Mouse (Mus musculus) midbrain, postnatal 0 days (tissue): Measurements from ENCODE around the gene Serinc3. TPM values are rescaled to one million over a fixed set of nuclear protein-coding genes. Genes with fewer than 3 reads are reported as not detected.
A peak's percentile ranks its signal among the peaks of the same experiment; 100 is the strongest.

Experiments
- ATAC-seq: fragments of 200-750 bp; cut with Nextera tagmentation; 2 replicates; pipeline ENCODE4 v1.8.0; 2017; ENCODE audit warnings: moderate number of reproducible peaks, mild to moderate bottlenecking, moderate TSS enrichment, moderate library complexity; ENCODE audit not compliant: low FRiP score
- DNase-seq: peaks from one replicate; pipeline ENCODE4 v3.0.0-alpha.2; 2015; ENCODE audit warnings: low spot score
- H3K27ac ChIP-seq: fragments of 300-500 bp; sonication (generic); 2 replicates; pipeline ENCODE4 v1.5.1; 2014; ENCODE audit warnings: low read depth, mild to moderate bottlenecking, low read length, mixed read lengths
- H3K27me3 ChIP-seq: fragments of 300-500 bp; sonication (generic); 2 replicates; pipeline ENCODE4 v1.6.1; 2014; ENCODE audit warnings: low read length, control low read depth, mixed read lengths; ENCODE audit not compliant: insufficient read depth
- H3K36me3 ChIP-seq: fragments of 300-500 bp; sonication (generic); 2 replicates; pipeline ENCODE4 v1.6.1; 2014; ENCODE audit warnings: low read length, control low read depth, mixed read lengths; ENCODE audit not compliant: insufficient read depth
- H3K4me1 ChIP-seq: fragments of 300-500 bp; sonication (generic); 2 replicates; pipeline ENCODE4 v1.6.1; 2014; ENCODE audit warnings: mild to moderate bottlenecking, control low read depth, antibody characterized with exemption, low read length, mixed read lengths; ENCODE audit not compliant: insufficient read depth
- H3K4me2 ChIP-seq: fragments of 300-500 bp; sonication (generic); 2 replicates; pipeline ENCODE4 v1.6.1; 2014; ENCODE audit warnings: low read depth, mild to moderate bottlenecking, low read length, mixed read lengths; ENCODE audit not compliant: poor library complexity, severe bottlenecking
- H3K4me3 ChIP-seq: fragments of 300-500 bp; sonication (generic); 2 replicates; pipeline ENCODE4 v1.5.1; 2014; ENCODE audit warnings: low read depth, mild to moderate bottlenecking, low read length, moderate library complexity
- H3K9ac ChIP-seq: fragments of 300-500 bp; sonication (generic); replicated peaks from 2 replicates; pipeline ENCODE4 v1.6.1; 2014; ENCODE audit warnings: mild to moderate bottlenecking, low read length, moderate library complexity, mixed read lengths; ENCODE audit not compliant: poor library complexity, severe bottlenecking
- H3K9me3 ChIP-seq: fragments of 300-500 bp; sonication (generic); 2 replicates; pipeline ENCODE4 v1.6.1; 2016; ENCODE audit warnings: low read length, control low read depth
- CTCF ChIP-seq: IDR thresholded peaks from 2 replicates; pipeline ENCODE4 v1.5.1; 2016; ENCODE audit warnings: antibody characterized with exemption, mild to moderate bottlenecking
- WGBS: fragments of 180-500 bp; shearing (Covaris S2); extraction: QIAGEN DNeasy Blood & Tissue Kit; methylation state at CpG from one replicate; pipeline ENCODE4 v1.1.7; 2014; 5-methylcytosine and 5-hydroxymethylcytosine counted together
- polyA plus RNA-seq: library from polyadenylated mRNA; unstranded; fragments of >200 nt; fragmentation: Nextera tagmentation; extraction: Ambion mirVana; gene quantifications from 2 replicates; pipeline ENCODE4 v1.2.1, GENCODE M21; 2015
- total RNA-seq: library from RNA; depleted of rRNA; stranded (reverse); fragments of >200 nt; gene quantifications from 2 replicates; pipeline ENCODE4 v1.2.3, GENCODE M21; 2014

The Serinc3 gene
- total and polyA plus RNA-seq, 2 experiments from 2014 or later, result 35.9 to 96.1 TPM

DNA sequence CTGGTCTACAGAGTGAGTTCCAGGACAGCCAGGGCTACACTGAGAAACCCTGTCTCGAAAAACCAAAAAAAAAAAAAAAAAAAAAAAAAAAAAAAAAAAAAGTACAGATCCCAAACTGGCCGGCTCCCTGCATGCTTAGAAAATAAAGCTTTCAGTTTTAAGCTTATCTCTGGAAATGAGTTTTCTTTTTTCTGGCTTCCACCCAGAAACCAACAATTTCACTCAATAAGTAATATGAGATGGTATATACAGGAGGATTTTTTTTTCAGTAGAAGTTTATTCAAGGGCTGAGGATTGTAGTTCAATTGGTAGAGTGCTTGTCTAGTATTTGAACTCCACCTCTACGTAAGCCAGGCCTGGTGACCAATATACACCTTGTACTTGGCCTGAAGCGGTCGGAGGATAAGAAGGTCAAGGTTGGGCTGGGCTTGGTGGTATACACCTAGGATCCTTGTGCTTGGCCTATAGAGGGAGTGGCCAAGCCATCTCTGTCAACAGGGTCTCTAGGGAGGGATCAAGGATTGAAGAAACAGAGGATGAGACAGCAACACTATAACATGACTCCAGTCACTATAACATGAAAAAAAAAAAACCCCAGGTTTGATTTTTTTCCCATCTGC lies 1.6 kb upstream of the Serinc3 start:
- Histone ChIP-seq H3K9me3 (no peaks in the 10 kb centered on the region), H3K9ac (no peak overlapping the region), H3K27me3 (no peaks in the 10 kb centered on the region), H3K4me2 (no peak overlapping the region), H3K27ac (no peak overlapping the region), H3K4me3 (no peak overlapping the region), H3K4me1 (peaks cover 5% of the 10 kb centered on the region), H3K36me3 (no peaks in the 10 kb centered on the region)
- whole genome bisulfite sequencing, result 93% methylated on average over 5 of the region's 5 CpGs
- ATAC-seq (no peak), DNase-seq (no peak)
- no peak for TF ChIP-seq CTCF

DNA sequence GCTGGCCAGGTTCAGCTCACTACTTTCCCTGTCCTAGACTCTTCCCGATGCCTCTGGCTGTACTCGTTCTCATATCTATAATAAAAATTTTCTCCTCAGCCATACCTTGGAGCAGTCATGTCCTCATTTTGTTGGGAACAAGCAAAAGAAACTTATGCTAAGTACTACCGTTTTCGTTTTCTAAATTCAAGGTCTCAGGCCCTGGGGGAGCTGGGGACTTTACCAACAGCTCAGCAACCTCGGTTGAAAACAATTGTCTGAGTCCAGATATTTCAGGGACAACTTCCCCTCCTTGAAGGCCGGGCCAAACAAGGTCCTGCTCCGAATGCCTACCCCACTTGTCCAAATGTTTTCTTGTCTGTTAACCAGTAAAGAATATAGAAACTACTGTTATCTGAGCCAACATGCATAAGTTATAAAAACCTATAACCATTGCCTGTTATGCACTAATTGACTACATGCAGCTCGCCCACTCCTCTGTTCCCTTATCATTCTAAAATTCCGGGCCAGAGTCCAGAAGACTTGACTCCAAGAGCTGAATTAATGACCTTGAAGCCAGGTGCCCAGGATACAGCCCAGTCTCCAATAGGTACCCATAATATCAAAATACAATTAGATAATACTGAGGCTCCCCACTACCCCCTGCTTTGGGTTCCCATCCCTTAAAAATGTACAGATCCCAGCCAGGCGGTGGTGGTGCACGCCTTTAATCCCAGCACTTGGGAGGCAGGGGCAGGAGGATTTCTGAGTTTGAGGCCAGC lies 949 bp upstream of the Serinc3 start:
- WGBS, result 80% methylated on average over 11 of the region's 11 CpGs
- H3K4me2 ChIP-seq, result no peak overlapping the region
- TF ChIP-seq CTCF, result no peak
- ATAC-seq (no peak), DNase-seq (no peak)
- H3K27ac ChIP-seq, result no peak overlapping the region
- H3K27me3 ChIP-seq, result no peaks in the 10 kb centered on the region
- H3K4me3 ChIP-seq, result no peak overlapping the region
- no peak overlapping the region for H3K9ac ChIP-seq
- H3K9me3 ChIP-seq, result no peaks in the 10 kb centered on the region
- peaks cover 5% of the 10 kb centered on the region for H3K4me1 ChIP-seq
- H3K36me3 ChIP-seq, result no peaks in the 10 kb centered on the region

DNA sequence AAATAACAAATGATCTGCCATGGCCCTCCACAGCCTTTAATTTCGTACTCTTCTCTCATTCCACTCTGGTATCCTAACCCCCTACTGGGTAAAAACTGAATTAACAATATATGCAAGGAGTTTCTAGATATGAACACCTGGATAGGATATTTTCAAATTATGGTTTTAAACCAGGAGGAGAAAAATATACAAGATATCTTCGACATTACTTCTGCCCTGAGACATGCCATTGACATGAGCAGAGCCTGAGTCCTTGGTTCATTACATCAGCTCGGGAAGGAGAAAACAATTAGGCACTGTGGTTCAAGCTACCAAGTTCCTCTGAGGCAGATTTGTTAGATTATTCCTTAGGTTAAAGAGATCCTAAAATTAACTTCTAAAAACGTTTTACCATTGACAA lies 884 bp downstream of the Serinc3 start:
- 4% methylated on average over 4 of the region's 4 CpGs for WGBS
- Histone ChIP-seq H3K9me3 (no peaks in the 10 kb centered on the region), H3K27me3 (no peaks in the 10 kb centered on the region), H3K4me3 (peak overlapping the region; percentile 98), H3K9ac (peak overlapping the region; percentile 95), H3K27ac (peak overlapping the region; percentile 96), H3K36me3 (no peaks in the 10 kb centered on the region), H3K4me1 (peaks cover 5% of the 10 kb centered on the region), H3K4me2 (peak overlapping the region; percentile 57)
- no peak for DNase-seq
- ATAC-seq, result no peak
- peak; percentile 50 for TF ChIP-seq CTCF

DNA sequence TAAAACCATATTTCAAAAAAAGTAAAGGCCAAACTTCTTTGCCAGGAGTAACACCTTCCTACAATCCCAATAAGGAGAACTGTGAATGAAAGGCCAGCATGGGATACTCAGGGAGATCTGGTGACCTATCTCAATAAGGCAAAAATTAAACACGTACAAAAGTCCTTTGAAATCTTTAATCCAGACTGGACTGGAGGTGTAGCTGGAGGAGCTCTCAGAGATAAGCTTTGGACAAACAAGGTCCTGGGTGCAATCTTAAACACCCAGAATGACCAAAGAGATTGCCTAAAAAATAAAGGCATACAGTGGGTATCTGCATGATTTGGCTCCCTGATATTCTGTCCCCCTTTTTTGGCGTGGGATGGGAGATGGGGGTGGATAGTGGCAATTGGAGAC lies 1.4 kb downstream of the Serinc3 start:
- DNase-seq (no peak), ATAC-seq (no peak)
- no peaks in the 10 kb centered on the region for H3K36me3 ChIP-seq
- peak overlapping the region; percentile 95 for H3K9ac ChIP-seq
- H3K4me1 ChIP-seq, result peaks cover 5% of the 10 kb centered on the region
- peak overlapping the region; percentile 98 for H3K4me3 ChIP-seq
- no peaks in the 10 kb centered on the region for H3K27me3 ChIP-seq
- no peak for TF ChIP-seq CTCF
- no peak overlapping the region for H3K27ac ChIP-seq
- no peaks in the 10 kb centered on the region for H3K9me3 ChIP-seq
- WGBS, result 65% methylated on average over 2 of the region's 2 CpGs
- peak overlapping the region; percentile 57 for H3K4me2 ChIP-seq

DNA sequence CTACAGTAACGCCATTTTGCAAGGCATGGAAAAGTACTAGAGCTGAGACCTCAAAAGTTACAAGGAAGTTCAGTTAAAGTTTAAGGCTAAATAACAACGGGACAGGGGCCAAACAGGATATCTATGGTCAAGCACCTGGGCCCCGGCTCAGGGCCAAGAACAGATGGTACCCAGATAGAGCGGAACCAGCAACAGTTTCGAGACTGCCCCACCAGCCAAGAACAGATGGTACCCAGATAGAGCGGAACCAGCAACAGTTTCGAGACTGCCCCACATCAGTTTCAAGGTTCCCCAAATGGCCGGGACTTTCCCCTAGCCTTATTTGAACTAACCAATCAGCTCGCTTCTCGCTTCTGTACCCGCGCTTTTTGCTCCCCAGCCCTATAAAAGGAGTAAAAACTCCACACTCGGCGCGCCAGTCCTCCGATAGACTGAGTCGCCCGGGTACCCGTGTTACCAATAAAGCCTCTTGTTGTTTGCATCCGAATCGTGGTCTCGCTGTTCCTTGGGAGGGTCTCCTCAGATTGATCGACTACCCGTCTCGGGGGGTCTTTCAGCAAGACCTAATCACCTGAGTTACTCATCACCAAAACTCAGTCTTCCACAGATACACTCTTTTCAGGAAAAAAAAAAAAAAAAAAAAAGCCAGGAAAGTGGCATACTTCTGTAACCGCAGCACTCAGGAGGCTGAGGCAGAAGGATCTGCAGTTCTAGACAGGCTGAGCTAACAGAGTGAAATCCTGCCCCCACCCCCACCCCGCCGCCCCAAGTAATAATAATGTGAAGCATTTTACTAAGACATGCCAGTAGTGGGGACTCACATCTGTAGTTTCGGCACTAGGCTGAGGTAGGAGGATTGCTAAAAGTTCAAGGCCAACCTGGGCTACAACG lies 2.0 kb downstream of the Serinc3 start:
- Histone ChIP-seq H3K4me3 (0 out of 2 replicates have a peak overlapping the region, but pooled peaks have one; percentile 1), H3K36me3 (no peaks in the 10 kb centered on the region), H3K9ac (no peak overlapping the region), H3K9me3 (no peaks in the 10 kb centered on the region), H3K27ac (no peak overlapping the region), H3K4me1 (peaks cover 5% of the 10 kb centered on the region), H3K27me3 (no peaks in the 10 kb centered on the region), H3K4me2 (peak overlapping the region; percentile 57)
- DNase-seq (no peak), ATAC-seq (no peak)
- WGBS, result 92% methylated on average over 30 of the region's 30 CpGs
- TF ChIP-seq CTCF, result no peak
